Mouse (Mus musculus): Measurements from ENCODE around the gene Hoxb5. TPM values are rescaled to one million over a fixed set of nuclear protein-coding genes. Genes with fewer than 3 reads are reported as not detected.

Gene Hoxb5
- total RNA-seq, 2 experiments from 2014 or later = not detected

GRCm38 (mm10) chr11:96313806-96314428, 10.8 kb downstream of the Hoxb5 start:
- no peak for DNase-seq

GRCm38 (mm10) chr11:96314671-96315343, 11.7 kb downstream of the Hoxb5 start:
- DNase-seq = no peak
- intact Hi-C loops (cut with DNase I) = loop anchor here (5.0 kb wide), 2 partner anchors 237 to 307 kb away; no protein-coding TSS in a partner anchor

More at GRCm38 (mm10) chr11:96313806-96314428, 10.8 kb downstream of the Hoxb5 start:
- intact Hi-C loops (cut with DNase I) = loop anchor here (5.0 kb wide), 2 partner anchors 238 to 308 kb away; no protein-coding TSS in a partner anchor

- no peak for DNase-seq
- intact Hi-C loops (cut with DNase I) = no loop called here
Measured at GRCm38 (mm10) chr11:96315344-96315681, 12.2 kb downstream of the Hoxb5 start.

GRCm38 (mm10) chr11:96316696-96317607, 13.8 kb downstream of the Hoxb5 start:
- intact Hi-C loops (cut with DNase I) = no loop called here
- no peak for DNase-seq

- intact Hi-C loops (cut with DNase I) = no loop called here
Measured at GRCm38 (mm10) chr11:96317608-96318367, 14.7 kb downstream of the Hoxb5 start, which contains the start of gene Hoxb4. TSS of gene Hoxb4 (plus strand) at chr11:96318267.

GRCm38 (mm10) chr11:96318368-96319070, 15.4 kb downstream of the Hoxb5 start:
- intact Hi-C loops (cut with DNase I) = no loop called here
- DNase-seq = no peak

More at GRCm38 (mm10) chr11:96317608-96318367, 14.7 kb downstream of the Hoxb5 start, which contains the start of gene Hoxb4:
- DNase-seq = no peak

GRCm38 (mm10) chr11:96319071-96319902, 16.2 kb downstream of the Hoxb5 start:
- no peak for DNase-seq
- intact Hi-C loops (cut with DNase I) = no loop called here

- no peak for DNase-seq
- intact Hi-C loops (cut with DNase I) = no loop called here
Measured at GRCm38 (mm10) chr11:96319910-96320309, 16.8 kb downstream of the Hoxb5 start.

GRCm38 (mm10) chr11:96320688-96321087, 17.6 kb downstream of the Hoxb5 start:
- intact Hi-C loops (cut with DNase I) = no loop called here
- DNase-seq = no peak

GRCm38 (mm10) chr11:96321846-96322245, 18.7 kb downstream of the Hoxb5 start:
- DNase-seq = no peak
- intact Hi-C loops (cut with DNase I) = no loop called here

GRCm38 (mm10) chr11:96322738-96323137, 19.6 kb downstream of the Hoxb5 start:
- no peak for DNase-seq
- intact Hi-C loops (cut with DNase I) = no loop called here

GRCm38 (mm10) chr11:96323154-96323553, 20.0 kb downstream of the Hoxb5 start, which contains the start of gene Hoxb3:
TSS of gene Hoxb3 (plus strand) at chr11:96323326.
- intact Hi-C loops (cut with DNase I) = no loop called here
- no peak for DNase-seq

- intact Hi-C loops (cut with DNase I) = no loop called here
- DNase-seq = no peak
Measured at GRCm38 (mm10) chr11:96324125-96324524, 21.0 kb downstream of the Hoxb5 start.

- intact Hi-C loops (cut with DNase I) = no loop called here
- DNase-seq = no peak
Measured at GRCm38 (mm10) chr11:96324965-96325364, 21.8 kb downstream of the Hoxb5 start.

GRCm38 (mm10) chr11:96325747-96326212, 22.6 kb downstream of the Hoxb5 start:
- intact Hi-C loops (cut with DNase I) = no loop called here
- DNase-seq = no peak

GRCm38 (mm10) chr11:96326705-96327104, 23.6 kb downstream of the Hoxb5 start:
- intact Hi-C loops (cut with DNase I) = no loop called here
- no peak for DNase-seq

GRCm38 (mm10) chr11:96327122-96327521, 24.0 kb downstream of the Hoxb5 start:
- intact Hi-C loops (cut with DNase I) = no loop called here
- DNase-seq = no peak

GRCm38 (mm10) chr11:96327750-96328149, 24.6 kb downstream of the Hoxb5 start:
- intact Hi-C loops (cut with DNase I) = no loop called here
- no peak for DNase-seq

GRCm38 (mm10) chr11:96328605-96329004, 25.5 kb downstream of the Hoxb5 start:
- intact Hi-C loops (cut with DNase I) = no loop called here
- DNase-seq = no peak
